Mouse (Mus musculus): Measurements from ENCODE around the gene Egln2. TPM values are rescaled to one million over a fixed set of nuclear protein-coding genes. Genes with fewer than 3 reads are reported as not detected.

Egln2 gene
- total and polyA plus RNA-seq, 2 experiments from 2014 or later = 42.8 to 71.5 TPM

- H3K27ac ChIP-seq (ENCODE audit: low read depth) = no peak overlapping the region
- peaks cover 13% of the 10 kb centered on the region for H3K4me1 ChIP-seq (ENCODE audit: control insufficient read depth, insufficient read depth)
- no peak overlapping the region for H3K9ac ChIP-seq (replicated peaks; ENCODE audit: low read depth, low read length)
- H3K4me3 ChIP-seq (ENCODE audit: low read depth, low read length) = no peak overlapping the region
- peaks cover 26% of the 10 kb centered on the region for H3K36me3 ChIP-seq (replicated peaks; ENCODE audit: control insufficient read depth, insufficient read depth, low read length)
- no peaks in the 10 kb centered on the region for H3K9me3 ChIP-seq (replicated peaks; ENCODE audit: control insufficient read depth, low read length)
- WGBS = 86% methylated on average over 8 of the region's 8 CpGs
- no peak for DNase-seq (ENCODE audit: low spot score)
- no peak for ATAC-seq (ENCODE audit: insufficient read depth, low read depth)
- no peak for TF ChIP-seq CTCF (IDR thresholded peaks at IDR 0.05; ENCODE audit: low read depth)
- no peak for TF ChIP-seq EP300 (IDR thresholded peaks at IDR 0.05; ENCODE audit: low read depth)
- H3K27me3 ChIP-seq (ENCODE audit: control insufficient read depth, insufficient read depth, low read length) = no peaks in the 10 kb centered on the region
- H3K4me2 ChIP-seq (ENCODE audit: low read depth, low read length) = no peak overlapping the region
Observed at GRCm38 (mm10) chr7:27197634-27198033, 31.0 kb upstream of the Egln2 start.

- ATAC-seq (ENCODE audit: insufficient read depth, low read depth) = no peak
- H3K4me1 ChIP-seq (ENCODE audit: control insufficient read depth, insufficient read depth) = peaks cover 13% of the 10 kb centered on the region
- H3K36me3 ChIP-seq (replicated peaks; ENCODE audit: control insufficient read depth, insufficient read depth, low read length) = peaks cover 26% of the 10 kb centered on the region
- no peak overlapping the region for H3K4me3 ChIP-seq (ENCODE audit: low read depth, low read length)
- WGBS = 87% methylated on average over 3 of the region's 3 CpGs
- H3K4me2 ChIP-seq (ENCODE audit: low read depth, low read length) = no peak overlapping the region
- H3K27ac ChIP-seq (ENCODE audit: low read depth) = peak overlapping the region; percentile 99; the same call in 1 of the 2 replicates
- no peaks in the 10 kb centered on the region for H3K9me3 ChIP-seq (replicated peaks; ENCODE audit: control insufficient read depth, low read length)
- no peak overlapping the region for H3K9ac ChIP-seq (replicated peaks; ENCODE audit: low read depth, low read length)
- DNase-seq (ENCODE audit: low spot score) = no peak
- no peaks in the 10 kb centered on the region for H3K27me3 ChIP-seq (ENCODE audit: control insufficient read depth, insufficient read depth, low read length)
- TF ChIP-seq EP300 (IDR thresholded peaks at IDR 0.05; ENCODE audit: low read depth) = no peak
- no peak for TF ChIP-seq CTCF (IDR thresholded peaks at IDR 0.05; ENCODE audit: low read depth)
Observed at GRCm38 (mm10) chr7:27197136-27197535, 30.5 kb upstream of the Egln2 start.

- H3K9me3 ChIP-seq (replicated peaks; ENCODE audit: control insufficient read depth, low read length) = no peaks in the 10 kb centered on the region
- H3K27ac ChIP-seq (ENCODE audit: low read depth) = peak within 1 kb of the TSS; percentile 99
- peak within 1 kb of the TSS; percentile 90 for H3K9ac ChIP-seq (replicated peaks; ENCODE audit: low read depth, low read length)
- H3K4me3 ChIP-seq (ENCODE audit: low read depth, low read length) = peak within 1 kb of the TSS; percentile 83
- under 1% methylated on average over 63 of the region's 64 CpGs for WGBS
- no peaks in the 10 kb centered on the region for H3K27me3 ChIP-seq (ENCODE audit: control insufficient read depth, insufficient read depth, low read length)
- peaks cover 13% of the 10 kb centered on the region for H3K4me1 ChIP-seq (ENCODE audit: control insufficient read depth, insufficient read depth)
- H3K36me3 ChIP-seq (replicated peaks; ENCODE audit: control insufficient read depth, insufficient read depth, low read length) = peaks cover 32% of the 10 kb centered on the region
- DNase-seq (ENCODE audit: low spot score) (peak; percentile 100), ATAC-seq (ENCODE audit: insufficient read depth, low read depth) (peak; percentile 98)
- TF ChIP-seq CTCF (IDR thresholded peaks at IDR 0.05; ENCODE audit: low read depth) = no peak
- peak; percentile 30; the same call in 1 of the 2 replicates for TF ChIP-seq EP300 (IDR thresholded peaks at IDR 0.05; ENCODE audit: low read depth)
- peak within 1 kb of the TSS; percentile 70 for H3K4me2 ChIP-seq (ENCODE audit: low read depth, low read length)
Observed at GRCm38 (mm10) chr7:27195681-27196611, 29.3 kb upstream of the Egln2 start, which contains the start of the genes BC024978 and Snrpa. Gene BC024978 (plus strand): TSS chr7:27195781. Gene Snrpa (minus strand): TSS chr7:27196271.

- H3K4me3 ChIP-seq (ENCODE audit: low read depth, low read length) = no peak overlapping the region
- H3K9ac ChIP-seq (replicated peaks; ENCODE audit: low read depth, low read length) = no peak overlapping the region
- DNase-seq (ENCODE audit: low spot score) (no peak), ATAC-seq (ENCODE audit: insufficient read depth, low read depth) (no peak)
- TF ChIP-seq CTCF (IDR thresholded peaks at IDR 0.05; ENCODE audit: low read depth) = no peak
- TF ChIP-seq EP300 (IDR thresholded peaks at IDR 0.05; ENCODE audit: low read depth) = no peak
- H3K4me1 ChIP-seq (ENCODE audit: control insufficient read depth, insufficient read depth) = peaks cover 13% of the 10 kb centered on the region
- H3K27ac ChIP-seq (ENCODE audit: low read depth) = no peak overlapping the region
- 77% methylated on average over 4 of the region's 4 CpGs for WGBS
- H3K9me3 ChIP-seq (replicated peaks; ENCODE audit: control insufficient read depth, low read length) = no peaks in the 10 kb centered on the region
- peaks cover 52% of the 10 kb centered on the region for H3K36me3 ChIP-seq (replicated peaks; ENCODE audit: control insufficient read depth, insufficient read depth, low read length)
- H3K4me2 ChIP-seq (ENCODE audit: low read depth, low read length) = no peak overlapping the region
- no peaks in the 10 kb centered on the region for H3K27me3 ChIP-seq (ENCODE audit: control insufficient read depth, insufficient read depth, low read length)
Observed at GRCm38 (mm10) chr7:27193731-27194130, 27.1 kb upstream of the Egln2 start.

- 92% methylated on average over 5 of the region's 5 CpGs for WGBS
- Histone ChIP-seq H3K4me1 (ENCODE audit: control insufficient read depth, insufficient read depth) (peaks cover 13% of the 10 kb centered on the region), H3K4me3 (ENCODE audit: low read depth, low read length) (no peak overlapping the region), H3K9me3 (replicated peaks; ENCODE audit: control insufficient read depth, low read length) (no peaks in the 10 kb centered on the region), H3K9ac (replicated peaks; ENCODE audit: low read depth, low read length) (no peak overlapping the region), H3K36me3 (replicated peaks; ENCODE audit: control insufficient read depth, insufficient read depth, low read length) (peaks cover 65% of the 10 kb centered on the region), H3K27me3 (ENCODE audit: control insufficient read depth, insufficient read depth, low read length) (no peaks in the 10 kb centered on the region), H3K4me2 (ENCODE audit: low read depth, low read length) (no peak overlapping the region), H3K27ac (ENCODE audit: low read depth) (no peak overlapping the region)
- ATAC-seq (ENCODE audit: insufficient read depth, low read depth) = no peak
- DNase-seq (ENCODE audit: low spot score) = no peak
- TF ChIP-seq CTCF (IDR thresholded peaks at IDR 0.05; ENCODE audit: low read depth) (no peak), EP300 (IDR thresholded peaks at IDR 0.05; ENCODE audit: low read depth) (no peak)
Observed at GRCm38 (mm10) chr7:27192434-27192833, 25.8 kb upstream of the Egln2 start.
